Mouse (Mus musculus): ENCODE measurements around the gene Ppm1l.
"Not testable (repeated sequence)": the region's sequence is repeated elsewhere in the genome, so short reads cannot be mapped to it uniquely, and the experiment has no call there.

Ppm1l gene

DNA sequence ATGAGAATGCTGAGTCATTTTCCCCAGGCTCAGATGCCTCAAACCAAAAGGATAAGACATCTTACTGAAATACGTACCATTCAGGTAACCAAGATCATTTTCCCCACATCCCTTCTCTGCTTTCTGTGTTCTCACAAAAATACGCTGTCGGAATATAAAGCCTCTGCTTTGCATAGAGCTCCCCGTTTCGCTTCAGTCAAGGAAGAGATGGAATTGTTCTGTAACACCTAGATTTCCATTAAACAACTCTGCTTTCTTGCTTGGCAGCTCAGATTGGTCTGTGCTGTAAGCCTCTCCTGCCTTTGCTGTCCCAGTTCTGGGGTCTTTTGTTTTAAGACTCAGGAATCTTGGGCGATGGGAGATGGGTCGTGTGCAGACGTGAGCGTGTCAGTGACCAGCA, 51.3 kb downstream of the Ppm1l start:
- no peak for DNase-seq (ENCODE audit: low read depth, low spot score)

DNA sequence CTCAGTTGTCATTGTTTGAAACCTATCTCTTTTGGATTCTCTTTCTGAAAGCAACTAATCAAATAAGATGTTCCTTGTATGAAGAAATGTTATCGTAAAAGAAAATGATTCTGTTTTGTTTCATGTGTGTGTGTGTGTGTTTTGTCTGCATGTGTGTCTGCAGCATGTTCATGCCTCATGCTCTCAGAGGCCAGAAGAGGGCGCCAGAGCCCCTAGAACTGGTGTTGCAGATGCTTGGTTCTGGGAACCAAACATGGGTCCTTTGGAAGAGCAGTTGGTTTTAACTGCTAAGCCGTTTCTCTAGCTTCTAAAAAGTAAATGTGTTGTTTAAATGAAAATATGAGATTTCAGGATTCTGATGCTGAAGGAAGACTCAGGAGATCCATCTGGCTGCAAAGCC, 56.1 kb downstream of the Ppm1l start:
- DNase-seq (ENCODE audit: low read depth, low spot score) = peak; percentile 56

DNA sequence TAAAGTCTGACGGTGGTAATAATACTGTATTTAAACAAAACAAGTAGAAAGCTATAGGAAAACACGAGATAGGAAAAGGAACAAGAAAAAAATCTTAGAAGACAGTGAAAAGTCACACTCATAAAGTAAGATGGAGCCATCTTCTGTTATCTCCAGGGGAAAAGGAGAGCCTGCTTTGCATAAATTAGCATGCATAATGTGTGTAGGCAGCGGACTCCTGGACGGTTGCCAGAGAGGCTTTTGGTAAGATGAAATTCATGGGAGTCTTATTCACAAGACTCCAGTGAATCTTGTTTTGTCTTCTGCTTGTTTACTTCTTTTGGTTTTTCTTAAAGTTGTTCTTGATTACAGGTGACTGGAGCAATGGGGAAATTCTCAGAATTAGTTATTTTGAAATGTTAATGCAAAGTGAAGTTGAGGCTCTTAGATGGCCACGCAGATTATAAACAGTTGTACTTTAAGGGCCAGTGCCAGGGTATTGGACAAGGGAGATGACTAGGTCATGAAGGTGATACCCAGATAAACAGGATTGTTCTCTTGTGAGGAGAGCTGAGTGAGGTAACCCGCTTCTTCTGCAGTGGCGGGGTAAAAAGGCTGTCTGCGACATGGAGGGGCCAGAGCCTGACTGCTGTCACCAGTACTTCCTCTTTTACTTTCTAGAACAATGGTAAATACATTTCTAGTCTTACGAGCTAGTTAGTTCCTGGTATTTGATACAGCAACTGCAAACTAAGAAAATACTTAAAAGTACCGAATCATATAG, 57.1 kb downstream of the Ppm1l start:
- DNase-seq (ENCODE audit: low read depth, low spot score) = no peak

DNA sequence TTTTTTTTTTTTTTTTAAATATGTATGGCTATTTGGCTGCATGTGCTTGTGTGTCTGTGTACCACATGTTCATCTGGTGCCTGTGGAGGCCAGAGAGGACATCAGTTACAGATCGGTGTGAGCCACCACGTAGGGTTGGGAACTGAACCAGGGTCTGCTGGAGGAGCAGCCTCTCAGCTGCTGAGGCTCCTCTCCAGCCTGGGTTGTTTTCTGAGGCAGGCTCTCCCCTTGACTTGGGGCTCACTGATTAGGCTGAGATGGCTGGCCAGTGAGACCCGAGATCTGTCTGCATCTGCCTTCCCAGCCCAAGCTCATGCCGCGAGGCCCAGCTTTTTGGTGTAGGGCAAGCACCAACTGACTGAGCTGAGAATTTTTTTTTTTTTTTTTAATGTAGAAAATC, 57.9 kb downstream of the Ppm1l start:
- no peak for DNase-seq (ENCODE audit: low read depth, low spot score)

DNA sequence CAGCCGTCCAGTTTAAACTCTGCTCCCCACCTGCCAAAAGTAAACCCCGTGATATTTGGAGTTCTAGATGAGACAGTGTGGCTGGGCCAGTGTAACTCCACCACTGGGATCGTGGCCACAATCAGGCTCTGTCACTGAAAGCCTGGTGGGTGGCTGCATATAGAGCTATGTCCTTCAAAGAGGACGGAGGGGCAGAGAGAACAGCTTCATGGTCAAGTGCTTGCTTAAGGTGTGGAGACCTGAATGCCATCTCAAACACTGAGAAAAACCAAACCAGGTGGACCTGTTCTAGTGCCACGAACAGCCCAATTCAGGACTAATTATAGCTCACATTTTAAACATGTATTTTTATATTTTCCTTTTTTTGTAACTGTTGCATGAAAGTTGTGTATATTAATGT, 58.3 kb downstream of the Ppm1l start:
- no peak for DNase-seq (ENCODE audit: low read depth, low spot score)

DNA sequence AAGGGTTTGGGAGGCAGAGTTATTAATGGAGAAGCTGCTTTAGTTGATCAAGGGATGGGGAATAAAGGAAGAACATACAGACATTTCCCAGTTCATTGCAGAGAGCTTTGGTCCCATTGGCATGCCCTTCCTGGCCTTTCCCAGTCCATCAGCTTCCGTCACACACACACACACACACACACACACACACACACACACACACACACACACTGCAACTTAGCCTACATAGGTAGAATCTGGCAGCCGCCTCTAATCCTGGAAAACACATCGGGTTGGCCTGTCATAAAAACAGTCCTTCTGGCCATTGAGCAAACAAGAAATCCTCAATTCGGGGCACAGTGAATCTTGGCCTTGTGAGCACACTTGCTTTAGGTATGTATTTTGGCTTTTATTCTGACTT, 64.6 kb downstream of the Ppm1l start:
- DNase-seq (ENCODE audit: low read depth, low spot score) = no peak

DNA sequence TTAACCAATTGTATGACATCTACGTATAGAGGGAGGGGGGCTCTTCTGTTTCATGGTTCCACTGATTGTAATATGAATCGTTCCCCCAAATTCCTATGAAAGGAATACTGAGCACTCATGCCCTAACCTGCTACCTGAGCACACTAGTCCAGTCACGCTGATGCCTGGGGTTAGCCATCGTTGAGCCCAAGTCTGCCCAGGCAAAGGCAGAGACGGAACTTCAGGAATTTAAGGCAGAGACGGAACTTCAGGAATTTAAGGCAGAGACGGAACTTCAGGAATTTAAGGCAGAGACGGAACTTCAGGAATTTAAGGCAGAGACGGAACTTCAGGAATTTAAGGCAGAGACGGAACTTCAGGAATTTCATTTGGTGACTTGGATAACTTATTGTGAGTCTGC, 75.2 kb downstream of the Ppm1l start:
- DNase-seq (ENCODE audit: low read depth, low spot score) = peak; percentile 62

DNA sequence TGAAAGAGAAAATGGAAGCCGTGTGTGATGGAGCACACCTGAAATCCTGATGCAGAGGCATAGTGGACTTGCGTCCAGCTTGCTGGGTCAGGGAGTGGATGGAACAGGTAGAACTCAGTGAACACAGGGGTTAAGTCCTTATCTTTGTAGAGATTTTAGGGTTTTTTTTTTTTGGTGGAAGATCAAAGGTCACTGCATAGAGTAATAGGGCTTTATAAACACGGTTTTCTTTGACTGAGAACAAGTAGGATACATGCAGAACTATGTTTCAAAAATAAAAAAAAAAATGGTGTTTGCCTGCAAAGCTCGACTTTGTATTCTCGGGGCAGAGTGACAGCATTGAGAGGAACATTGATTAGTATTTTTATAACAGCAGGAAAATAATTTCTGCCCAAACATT, 75.6 kb downstream of the Ppm1l start:
- DNase-seq (ENCODE audit: low read depth, low spot score) = no peak

DNA sequence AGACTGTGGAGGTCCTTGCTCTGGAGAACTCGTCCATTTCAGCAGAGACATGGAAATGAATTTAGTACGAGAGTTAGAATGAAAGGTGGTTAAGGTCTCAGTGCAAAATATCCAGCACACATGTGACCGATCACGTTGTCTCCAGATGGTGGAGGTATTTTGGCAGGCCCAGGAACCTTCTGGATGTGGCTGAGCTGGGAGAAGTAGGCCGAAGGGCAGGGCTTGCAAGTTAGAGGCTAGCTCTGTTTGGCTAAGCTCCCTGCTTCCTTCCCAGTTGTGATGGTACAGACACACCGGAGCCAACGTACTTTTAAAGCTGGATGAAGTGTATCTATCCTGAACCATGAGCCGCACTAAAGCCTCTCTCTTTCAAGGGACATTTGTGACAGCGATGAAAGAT, 76.4 kb downstream of the Ppm1l start:
- DNase-seq (ENCODE audit: low read depth, low spot score) = no peak

DNA sequence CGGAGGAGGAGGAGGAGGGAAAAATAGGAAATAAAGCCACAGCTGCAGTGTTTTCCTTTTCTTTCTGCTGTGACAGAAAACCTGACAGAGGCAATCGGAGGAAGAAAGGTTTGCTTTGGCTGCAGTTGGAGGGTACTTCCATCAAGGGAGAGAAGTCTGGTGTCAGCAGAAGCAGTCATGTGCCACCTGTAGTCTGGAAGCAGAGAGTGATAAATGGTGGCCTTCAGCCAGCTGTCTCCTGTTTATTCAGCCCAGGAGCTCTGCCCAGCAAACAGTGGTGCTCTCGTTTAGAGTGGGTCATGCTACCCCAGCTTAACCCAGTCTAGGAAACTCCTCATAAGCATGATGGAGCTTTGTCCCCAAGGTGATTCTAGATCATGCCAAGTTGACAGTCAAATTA, 77.3 kb downstream of the Ppm1l start:
- DNase-seq (ENCODE audit: low read depth, low spot score) = no peak

DNA sequence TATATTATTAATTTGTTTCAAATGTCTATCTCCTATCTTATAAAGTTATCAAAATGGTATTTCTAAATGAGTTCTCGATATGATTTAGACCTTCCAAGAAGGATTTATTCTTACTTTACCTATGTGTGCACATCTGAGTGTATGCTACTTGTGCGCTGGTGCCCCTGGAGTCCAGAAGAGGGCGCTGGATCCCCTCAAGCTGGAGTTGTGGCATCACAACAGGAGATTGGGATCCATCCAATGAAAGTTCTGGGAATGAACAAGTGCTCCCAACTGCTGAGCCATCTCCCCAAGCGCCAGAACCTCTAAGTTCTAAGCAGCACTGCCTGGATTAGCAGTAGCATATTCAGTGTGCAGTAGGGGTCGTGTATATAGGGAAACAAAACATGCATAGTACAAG, 78.4 kb downstream of the Ppm1l start:
- peak; percentile 55 for DNase-seq (ENCODE audit: low read depth, low spot score)

DNA sequence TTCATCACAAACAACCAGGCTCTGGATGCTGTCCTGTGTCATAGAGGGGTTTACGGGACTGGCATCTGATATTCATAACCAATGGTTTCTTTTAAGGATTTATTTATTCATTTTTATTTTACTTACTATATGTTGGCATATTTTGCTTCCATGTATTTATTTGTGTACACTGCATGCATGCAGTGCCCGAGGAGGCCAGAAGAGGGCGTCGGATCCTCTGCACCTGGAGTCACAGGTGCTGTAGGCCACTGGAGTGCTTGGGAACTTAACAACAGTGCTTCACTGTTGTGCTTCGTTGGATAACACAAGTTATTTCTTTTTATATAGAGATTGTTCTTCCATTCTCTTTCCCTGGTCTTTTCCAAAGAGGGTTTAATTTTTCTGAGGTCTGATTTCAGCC, 81.1 kb downstream of the Ppm1l start:
- peak; percentile 76 for DNase-seq (ENCODE audit: low read depth, low spot score)

DNA sequence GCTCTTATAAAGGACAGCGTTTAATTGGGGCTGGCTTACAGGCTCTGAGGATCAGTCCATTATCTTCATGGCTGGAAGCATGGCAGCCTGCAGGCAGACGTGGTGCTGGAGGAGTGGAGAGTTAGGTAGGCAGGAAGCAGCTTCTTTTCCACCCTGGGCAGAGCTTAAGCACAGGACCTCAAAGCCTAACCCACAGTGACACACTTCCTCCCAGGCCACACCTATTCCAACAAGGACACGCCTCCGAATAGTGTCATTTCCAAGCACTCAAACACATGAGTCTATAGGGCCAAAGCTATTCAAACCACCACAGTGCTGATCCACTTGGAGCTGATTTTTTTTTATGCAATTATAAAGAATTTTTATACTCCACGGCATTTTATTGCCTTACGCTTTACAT, 82.7 kb downstream of the Ppm1l start:
- no peak for DNase-seq (ENCODE audit: low read depth, low spot score)

DNA sequence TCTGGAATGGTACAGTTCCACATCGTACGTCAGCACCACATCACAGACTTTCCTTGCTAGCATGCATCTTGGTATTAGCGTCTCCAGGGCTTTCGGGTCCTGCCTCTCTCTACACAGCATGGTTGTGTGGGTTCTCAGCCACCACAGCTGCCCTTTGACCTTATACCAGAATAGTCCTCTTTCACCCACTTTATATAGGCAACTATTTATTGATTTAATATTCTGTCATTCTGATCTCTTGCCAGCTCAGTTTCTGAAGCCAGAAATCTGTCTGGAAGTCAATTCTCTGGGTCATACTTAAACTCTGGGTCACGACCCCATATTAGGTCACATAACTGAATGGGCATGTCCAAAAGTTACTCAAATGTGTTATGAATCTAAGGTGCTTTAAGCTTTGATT, 86.5 kb downstream of the Ppm1l start:
- DNase-seq (ENCODE audit: low read depth, low spot score) = no peak

DNA sequence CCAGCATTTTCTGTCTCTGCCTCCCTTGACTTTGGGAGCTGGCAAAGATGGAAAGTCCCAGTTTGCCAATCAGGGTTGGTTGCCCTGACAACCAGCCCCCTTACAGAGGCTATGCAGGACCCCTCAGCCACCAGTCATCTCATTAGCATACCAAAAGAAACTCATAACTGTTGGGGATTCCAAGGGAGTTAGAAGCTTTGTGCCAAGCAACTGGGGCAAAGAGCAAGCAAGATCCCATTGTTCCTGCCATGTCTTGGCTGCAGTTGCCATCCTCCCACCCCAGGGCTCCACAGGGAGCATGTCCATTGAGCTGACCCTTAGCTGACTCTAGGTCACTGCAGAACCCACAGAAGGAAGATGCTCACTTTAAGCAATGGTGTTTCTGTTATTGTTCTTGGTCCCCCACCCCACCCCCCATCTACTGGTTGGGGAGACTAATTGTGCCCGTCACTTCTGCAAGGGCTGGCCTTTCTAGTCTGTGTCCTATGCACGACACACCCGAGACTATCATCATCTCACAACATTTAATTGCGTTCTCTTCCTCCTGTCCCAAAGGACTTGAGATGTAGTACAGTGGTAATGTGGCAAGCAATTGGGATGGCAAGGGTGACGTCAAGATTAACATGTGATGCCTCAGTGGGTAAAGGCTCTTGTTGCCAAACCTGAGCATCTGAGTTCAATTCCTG, 89.7 kb downstream of the Ppm1l start:
- no peak for DNase-seq (ENCODE audit: low read depth, low spot score)

DNA sequence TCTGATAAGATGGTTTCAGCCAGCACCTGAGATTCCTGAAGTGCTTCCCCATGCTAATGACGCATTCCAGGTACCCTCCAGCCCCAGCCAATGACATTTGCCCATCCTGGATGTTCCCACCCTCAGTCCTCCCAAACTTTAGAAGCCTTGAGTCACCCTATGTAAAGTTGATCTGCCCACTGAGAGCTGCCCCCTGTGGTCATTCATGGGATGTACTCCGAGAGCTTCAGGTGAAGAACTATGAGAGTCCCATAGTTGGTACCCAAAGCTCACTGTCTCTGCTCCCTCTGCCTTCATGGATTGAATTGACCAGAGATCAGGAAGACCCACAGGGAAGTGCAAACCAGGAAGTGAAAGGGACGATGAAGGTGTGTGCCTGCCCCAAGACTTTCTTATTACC, 91.4 kb downstream of the Ppm1l start:
- DNase-seq (ENCODE audit: low read depth, low spot score) = peak; percentile 29

DNA sequence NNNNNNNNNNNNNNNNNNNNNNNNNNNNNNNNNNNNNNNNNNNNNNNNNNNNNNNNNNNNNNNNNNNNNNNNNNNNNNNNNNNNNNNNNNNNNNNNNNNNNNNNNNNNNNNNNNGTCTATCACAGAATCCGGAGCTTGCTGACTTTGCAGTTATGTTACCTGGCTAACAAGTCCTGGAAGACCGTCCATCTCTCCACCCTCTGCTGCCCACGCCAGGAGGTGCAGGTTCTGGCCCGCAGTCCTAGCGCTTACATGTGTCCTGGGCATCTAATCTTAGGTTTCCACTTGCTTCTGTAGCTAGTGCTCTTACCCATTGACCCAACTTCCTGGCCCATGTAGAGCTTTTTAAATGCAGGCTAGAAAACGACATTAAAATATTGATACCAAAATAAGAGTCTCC, 99.5 kb downstream of the Ppm1l start:
- DNase-seq (ENCODE audit: low read depth, low spot score) = no peak

DNA sequence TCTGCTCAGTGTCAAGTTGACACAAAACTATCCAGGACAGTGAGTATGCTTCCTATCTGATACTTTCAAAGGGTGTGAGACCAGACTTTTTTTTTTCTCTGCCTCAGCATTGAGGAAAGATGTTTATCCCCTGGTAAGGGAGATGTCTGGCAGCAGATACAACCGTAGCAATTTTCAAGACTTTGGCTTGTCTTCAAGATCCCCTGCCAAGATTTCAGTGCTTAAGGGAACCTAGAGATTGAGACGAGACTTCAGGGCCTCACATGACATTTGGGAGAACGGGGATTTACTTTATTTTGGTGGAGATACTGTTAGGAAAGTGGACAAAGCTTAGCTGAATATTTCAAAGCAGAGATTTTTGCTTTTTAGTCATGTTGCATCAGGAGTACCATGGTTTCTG, 106.1 kb downstream of the Ppm1l start:
- DNase-seq (ENCODE audit: low read depth, low spot score) = no peak

DNA sequence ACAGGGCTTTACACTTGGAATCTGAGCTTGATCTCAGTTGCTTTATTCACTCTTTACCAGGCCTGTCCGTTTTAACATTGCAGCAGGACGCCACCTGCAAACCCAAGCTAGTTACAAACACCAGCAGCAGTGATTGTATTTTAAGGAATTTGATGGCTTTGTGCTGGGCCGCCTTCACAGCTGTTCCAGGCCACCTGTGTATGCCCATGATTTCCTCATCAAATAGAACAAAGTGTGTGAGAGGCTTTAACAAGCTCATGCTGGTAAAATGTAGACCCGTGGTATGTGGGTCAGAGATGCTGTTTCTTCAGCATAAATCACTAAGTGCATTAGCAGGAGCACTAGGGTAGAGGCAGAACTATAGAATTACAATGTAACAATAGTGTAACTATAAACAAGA, 106.7 kb downstream of the Ppm1l start:
- no peak for DNase-seq (ENCODE audit: low read depth, low spot score)

DNA sequence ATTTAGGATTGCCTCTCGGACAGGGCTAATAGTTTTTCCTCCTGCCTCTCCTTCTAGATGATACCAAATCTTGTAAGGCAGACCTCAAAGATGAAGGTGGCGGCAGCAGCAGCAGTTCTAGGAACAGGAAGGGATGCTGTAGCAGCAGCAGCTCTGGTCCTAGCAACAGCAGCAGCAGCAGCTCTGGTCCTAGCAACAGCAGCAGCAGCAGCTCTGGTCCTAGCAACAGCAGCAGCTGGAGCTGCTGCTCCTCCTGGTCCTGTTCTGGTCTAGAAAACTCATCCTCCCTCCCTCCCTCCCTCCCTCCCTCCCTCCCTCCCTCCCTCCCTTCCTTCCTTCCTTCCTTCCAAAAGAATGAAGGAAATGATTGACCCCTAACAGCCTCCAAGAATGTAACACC, 108.1 kb downstream of the Ppm1l start:
- DNase-seq (ENCODE audit: low read depth, low spot score) = not testable (repeated sequence)

DNA sequence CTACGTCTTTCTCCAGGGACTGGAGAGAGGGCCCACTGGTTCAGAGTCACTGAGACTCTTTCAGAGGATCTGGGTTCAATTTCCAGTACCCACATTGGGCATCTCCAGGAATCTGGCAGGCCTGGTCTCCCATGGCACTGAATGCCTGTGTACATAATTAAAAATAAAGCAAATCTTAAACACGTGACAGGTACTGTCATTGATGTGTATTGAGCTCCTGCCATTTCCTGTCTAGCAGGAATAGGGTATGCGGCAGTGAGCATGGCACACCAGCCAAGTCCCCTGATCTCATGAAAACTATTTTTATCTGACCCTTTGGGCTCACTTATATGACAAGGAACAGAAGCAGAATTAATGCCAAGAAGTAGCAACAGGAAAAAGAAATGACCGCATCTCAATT, 110.6 kb downstream of the Ppm1l start:
- DNase-seq (ENCODE audit: low read depth, low spot score) = no peak

DNA sequence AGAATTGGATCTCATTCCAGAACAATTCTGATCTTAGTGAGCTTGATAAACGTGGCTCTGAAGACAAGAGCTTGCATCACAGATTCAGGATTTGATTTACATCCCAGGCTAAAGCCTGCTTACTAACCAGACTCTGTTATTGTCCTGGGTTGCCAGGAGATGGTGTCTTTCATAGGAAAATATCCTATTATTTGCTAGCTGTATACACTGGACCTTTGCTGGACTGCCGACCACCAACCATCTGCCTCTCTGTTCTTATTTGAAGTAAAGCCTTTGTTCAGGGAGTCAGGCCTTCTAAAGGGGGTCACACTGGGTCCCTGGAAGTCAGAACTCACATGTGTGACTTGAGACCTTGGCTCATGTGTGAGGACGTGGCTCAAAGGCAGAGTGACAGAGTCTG, 111.6 kb downstream of the Ppm1l start:
- no peak for DNase-seq (ENCODE audit: low read depth, low spot score)

DNA sequence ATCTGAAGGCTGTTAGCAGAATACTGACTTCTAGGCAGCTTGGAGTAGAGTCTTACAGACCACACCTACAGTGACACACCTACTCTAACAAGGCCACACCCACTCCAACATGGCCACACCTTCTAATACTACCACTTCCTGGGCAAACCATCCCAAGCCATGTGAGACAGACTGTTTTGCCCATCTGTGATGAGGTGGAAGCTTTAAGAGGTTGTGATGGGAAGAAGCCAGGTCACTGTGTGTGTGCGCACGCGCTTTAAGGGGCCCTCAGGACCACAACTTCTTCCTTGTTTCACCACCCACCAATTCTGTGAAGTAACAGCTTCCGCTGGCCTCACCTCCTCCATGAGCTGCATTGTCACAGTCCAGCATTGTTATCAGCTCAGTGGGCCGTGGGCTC, 112.7 kb downstream of the Ppm1l start:
- DNase-seq (ENCODE audit: low read depth, low spot score) = peak; percentile 9

DNA sequence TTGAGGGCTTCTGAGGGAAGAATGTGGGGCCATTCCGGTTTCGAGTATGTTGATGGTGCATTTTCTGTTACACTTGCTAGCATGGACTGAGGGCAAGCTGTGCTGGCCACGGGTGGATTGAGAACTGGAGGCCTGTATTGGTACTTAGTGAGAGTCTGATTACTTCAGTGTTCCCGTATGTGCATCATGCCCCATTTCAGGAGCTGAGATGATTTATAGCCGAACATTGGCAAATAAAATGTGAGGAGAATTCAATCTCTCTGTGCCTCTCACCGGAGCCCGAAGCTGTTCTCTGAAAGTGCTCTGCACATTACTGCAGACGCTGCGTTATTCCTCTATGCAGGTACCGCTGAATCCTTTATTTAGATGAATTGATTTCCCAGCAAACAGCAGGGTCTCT, 116.9 kb downstream of the Ppm1l start:
- DNase-seq (ENCODE audit: low read depth, low spot score) = no peak

Measured in ZHBTc4 (cell line).